Mouse (Mus musculus) C3H10T1/2 (cell line): Measurements from ENCODE around the gene Agpat4. TPM values are rescaled to one million over a fixed set of nuclear protein-coding genes. Genes with fewer than 3 reads are reported as not detected.

Experiments
- polyA plus RNA-seq, 2 experiments: library from polyadenylated mRNA; unstranded; fragments of >200 nt; fragmentation: generic; extraction: Trizol; gene quantifications; one replicate each; pipeline ENCODE4 v1.2.1; 2012; ENCODE audit warnings: missing spikeins in 2 of 2

Agpat4 gene
- 10 to 100 TPM; 20.6 to 32.9 TPM for polyA plus RNA-seq

GRCm38 (mm10) chr17:12118561-12118925 is at the start of gene Agpat4:
Gene Agpat4, plus strand, starts transcription at chr17:12118704.

Other genes starting within 250 kb of the Agpat4 start
- gene Map3k4, start 200.1 kb downstream of the Agpat4 start, polyA plus RNA-seq, result 10 to 100 TPM in 1 of 2 experiments, 1 to 10 TPM in 1; 4.3 to 18.5 TPM